Mouse (Mus musculus): Measurements from ENCODE around the gene Golt1b. TPM values are rescaled to one million over a fixed set of nuclear protein-coding genes. Genes with fewer than 3 reads are reported as not detected.
A peak's percentile ranks its signal among the peaks of the same experiment; 100 is the strongest.
"Not testable (repeated sequence)": the region's sequence is repeated elsewhere in the genome, so short reads cannot be mapped to it uniquely, and the experiment has no call there.

The Golt1b gene
- polyA plus RNA-seq (2015; fragmentation: Nextera tagmentation; extraction: Ambion mirVana): 83.2 and 88.5 TPM in 2 replicates

DNA sequence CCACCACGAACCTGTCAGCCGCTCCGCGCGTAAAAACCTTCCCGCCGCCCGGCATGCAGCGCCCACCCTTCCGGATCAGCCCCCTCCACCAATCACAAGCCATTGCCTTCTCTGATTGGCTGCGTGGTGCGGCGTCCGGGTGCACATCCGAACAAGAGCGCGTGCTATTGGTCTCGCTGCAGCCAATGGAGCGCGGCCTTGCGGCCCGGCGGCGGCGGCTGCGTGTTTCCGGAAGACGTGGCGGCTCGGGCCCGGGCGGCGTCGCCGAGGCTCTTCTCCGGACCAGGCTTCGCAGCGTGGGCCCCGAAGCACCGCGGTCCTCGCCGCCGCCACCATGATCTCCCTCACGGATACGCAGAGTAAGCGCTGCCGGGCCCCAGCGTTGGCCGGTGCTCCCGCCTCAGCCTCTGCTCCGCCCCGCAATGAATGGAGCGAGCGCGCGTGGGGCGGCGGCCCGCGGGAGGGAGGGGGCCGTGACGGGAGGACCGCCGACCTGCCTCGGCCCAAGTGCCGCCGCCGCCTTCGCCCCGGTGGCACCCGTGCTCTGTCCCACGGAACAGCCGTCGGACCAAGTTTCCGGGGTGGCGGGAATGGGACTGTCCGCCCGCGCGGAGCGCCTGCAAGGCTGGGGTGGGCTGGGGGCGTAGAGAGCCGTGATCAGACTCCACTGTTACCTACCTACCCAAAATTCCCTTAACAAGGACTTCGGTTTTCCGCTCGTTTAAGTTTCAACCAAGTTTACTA is at the start of gene Golt1b, which contains the start of gene Recql:
TSS of gene Golt1b (plus strand) at position 211 of the 744 bp plus-strand sequence.
TSS of gene Recql (minus strand) at position 77 of the 744 bp plus-strand sequence.
- peak; percentile 100 for ATAC-seq (ENCODE audit: low FRiP score)
- H3K9ac ChIP-seq: peak within 1 kb of the TSS; percentile 88
- H3K4me2 ChIP-seq: peak within 1 kb of the TSS; percentile 79
- 0 out of 2 replicates have a peak within 1 kb of the TSS, but pooled peaks have one; percentile 15 for H3K27ac ChIP-seq
- no peaks in the 10 kb centered on the region for H3K9me3 ChIP-seq
- H3K27me3 ChIP-seq: no peaks in the 10 kb centered on the region
- peak within 1 kb of the TSS; percentile 99 for H3K4me3 ChIP-seq
- under 1% methylated on average over 80 of the region's 87 CpGs for WGBS
- no peaks in the 10 kb centered on the region; the same call in 1 of the 2 replicates for H3K36me3 ChIP-seq
- H3K4me1 ChIP-seq (replicated peaks): peaks cover 26% of the 10 kb centered on the region

DNA sequence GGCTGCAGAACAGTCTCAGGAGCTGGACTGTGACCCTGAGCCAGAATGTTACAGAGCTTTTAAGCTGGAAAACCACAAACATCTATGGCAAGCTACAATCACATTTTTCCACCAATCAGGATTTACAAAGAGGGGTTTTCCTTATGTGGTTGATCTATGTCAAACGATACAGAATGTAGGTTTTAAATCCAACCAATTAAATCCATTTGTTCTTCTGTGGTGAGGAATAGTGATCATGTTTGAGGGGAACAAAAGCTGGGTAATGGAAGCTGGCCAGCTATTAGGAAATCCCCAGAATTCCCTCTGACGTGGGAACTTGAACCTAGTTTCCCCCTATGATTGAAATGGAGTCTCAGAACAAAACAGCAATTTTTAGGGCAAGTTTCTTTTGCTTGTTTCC is 48.1 kb upstream of the Golt1b start:
- no peak for ATAC-seq (ENCODE audit: low FRiP score)
- WGBS: 78% methylated on average over 2 of the region's 2 CpGs

DNA sequence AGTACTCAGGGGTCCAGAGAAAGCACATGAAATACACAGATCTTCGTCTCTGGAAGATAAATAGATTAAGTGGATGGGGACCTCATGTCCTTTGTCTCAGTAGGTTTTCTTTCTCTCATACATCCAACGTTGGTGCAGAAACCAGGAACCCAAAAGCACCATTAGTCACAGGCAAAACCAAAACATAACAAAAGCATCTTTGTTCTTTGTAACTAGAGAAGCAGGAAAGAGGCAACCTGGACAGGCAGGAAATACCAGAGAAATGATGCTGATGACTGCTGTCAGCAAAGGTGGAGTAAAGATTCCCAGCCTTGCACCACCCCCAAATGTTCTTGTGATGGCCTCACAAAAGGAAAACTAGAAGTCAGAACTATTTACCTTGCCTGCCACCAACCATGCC is 47.4 kb upstream of the Golt1b start:
- no peaks in the 10 kb centered on the region for H3K4me1 ChIP-seq (replicated peaks)
- no peak for ATAC-seq (ENCODE audit: low FRiP score)
- no peaks in the 10 kb centered on the region for H3K36me3 ChIP-seq
- WGBS: 51% methylated on average over 2 of the region's 2 CpGs
- H3K4me2 ChIP-seq: no peak overlapping the region
- no peaks in the 10 kb centered on the region for H3K9me3 ChIP-seq
- H3K27ac ChIP-seq: no peak overlapping the region
- no peak overlapping the region for H3K4me3 ChIP-seq
- no peaks in the 10 kb centered on the region for H3K27me3 ChIP-seq
- no peak overlapping the region for H3K9ac ChIP-seq

More for the DNA sequence above, 48.1 kb upstream of the Golt1b start:
- Histone ChIP-seq H3K36me3 (no peaks in the 10 kb centered on the region), H3K9me3 (no peaks in the 10 kb centered on the region), H3K4me3 (no peak overlapping the region), H3K4me2 (no peak overlapping the region), H3K27ac (no peak overlapping the region), H3K27me3 (no peaks in the 10 kb centered on the region), H3K9ac (no peak overlapping the region), H3K4me1 (replicated peaks) (no peaks in the 10 kb centered on the region)

- Histone ChIP-seq H3K4me3 (no peak overlapping the region), H3K9me3 (no peaks in the 10 kb centered on the region), H3K4me1 (replicated peaks) (peaks cover 10% of the 10 kb centered on the region), H3K27me3 (no peaks in the 10 kb centered on the region), H3K9ac (no peak overlapping the region), H3K4me2 (no peak overlapping the region), H3K27ac (no peak overlapping the region), H3K36me3 (peaks cover 6% of the 10 kb centered on the region)
- ATAC-seq (ENCODE audit: low FRiP score): no peak
- WGBS: 71% methylated on average over 2 of the region's 2 CpGs
These were observed 43.5 kb upstream of the Golt1b start for GRCm38 (mm10) chr6:142343561-142343960.

GRCm38 (mm10) chr6:142345440-142346038 is 41.5 kb upstream of the Golt1b start, which contains the start of gene Pyroxd1:
Gene Pyroxd1, plus strand, starts transcription at chr6:142345654.
- H3K4me3 ChIP-seq: peak within 1 kb of the TSS; percentile 73
- peak within 1 kb of the TSS; percentile 78 for H3K9ac ChIP-seq
- peak; percentile 95 for ATAC-seq (ENCODE audit: low FRiP score)
- no peaks in the 10 kb centered on the region for H3K27me3 ChIP-seq
- H3K36me3 ChIP-seq: peaks cover 24% of the 10 kb centered on the region
- WGBS: under 1% methylated on average over 48 of the region's 48 CpGs
- peak within 1 kb of the TSS; percentile 56 for H3K4me2 ChIP-seq
- peak within 1 kb of the TSS; percentile 88 for H3K27ac ChIP-seq
- H3K9me3 ChIP-seq: no peaks in the 10 kb centered on the region
- H3K4me1 ChIP-seq (replicated peaks): peaks cover 10% of the 10 kb centered on the region

DNA sequence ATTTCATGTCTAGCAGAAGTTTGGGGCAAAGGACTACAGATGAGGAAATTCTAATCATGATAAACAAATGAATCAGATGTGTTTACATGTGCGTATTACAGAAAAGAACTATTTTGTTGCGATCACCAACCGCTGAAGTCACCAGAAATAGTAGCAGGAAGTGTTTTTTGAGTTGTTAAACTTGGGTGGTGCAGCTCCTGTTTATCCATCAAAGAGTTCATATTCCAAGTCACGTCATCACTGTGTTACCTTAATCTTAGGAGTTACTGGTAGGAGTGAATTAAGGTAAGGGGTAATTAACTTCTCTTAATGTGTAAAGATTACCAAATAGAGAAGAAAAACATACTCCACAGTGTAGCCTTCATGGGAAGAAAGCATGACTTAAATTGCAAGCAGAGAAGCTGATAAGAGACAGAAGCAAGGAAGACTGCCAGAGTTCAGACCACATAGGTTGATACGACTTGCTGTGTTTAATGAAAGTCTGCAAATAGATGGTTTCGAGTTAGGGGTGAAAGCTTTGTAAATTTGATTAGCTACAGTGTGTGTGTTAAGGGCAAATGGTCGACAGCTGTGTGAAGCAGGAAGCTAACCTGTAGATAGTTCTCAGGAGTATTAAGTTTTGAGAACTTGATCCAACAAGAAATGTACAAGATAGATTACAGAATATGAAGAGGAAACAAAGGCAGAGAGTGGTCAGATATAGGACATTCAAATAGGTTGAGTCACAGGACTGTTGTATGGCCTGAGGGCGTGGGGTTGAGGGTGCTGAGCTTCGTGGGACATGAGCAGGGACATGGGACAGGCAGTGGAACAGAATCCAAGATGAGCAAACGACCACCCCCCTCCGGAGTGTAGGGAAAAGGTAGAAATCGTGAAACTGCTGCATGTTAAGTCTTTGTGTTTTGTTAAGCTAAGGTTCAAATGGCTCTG is 40.6 kb upstream of the Golt1b start:
- H3K4me1 ChIP-seq (replicated peaks): peaks cover 10% of the 10 kb centered on the region
- peak overlapping the region; percentile 56 for H3K4me2 ChIP-seq
- no peaks in the 10 kb centered on the region for H3K9me3 ChIP-seq
- H3K4me3 ChIP-seq: peak overlapping the region; percentile 73
- ATAC-seq (ENCODE audit: low FRiP score): no peak
- H3K27me3 ChIP-seq: no peaks in the 10 kb centered on the region
- peak overlapping the region; percentile 78 for H3K9ac ChIP-seq
- WGBS: 69% methylated on average over 12 of the region's 12 CpGs
- peaks cover 33% of the 10 kb centered on the region for H3K36me3 ChIP-seq
- no peak overlapping the region for H3K27ac ChIP-seq

- Histone ChIP-seq H3K27ac (no peak overlapping the region), H3K27me3 (no peaks in the 10 kb centered on the region), H3K9me3 (no peaks in the 10 kb centered on the region), H3K9ac (no peak overlapping the region), H3K4me2 (no peak overlapping the region), H3K36me3 (peaks cover 45% of the 10 kb centered on the region), H3K4me1 (replicated peaks) (peaks cover 10% of the 10 kb centered on the region), H3K4me3 (no peak overlapping the region)
- WGBS: 81% methylated on average over 11 of the region's 11 CpGs
- ATAC-seq (ENCODE audit: low FRiP score): no peak
These were observed 39.3 kb upstream of the Golt1b start for GRCm38 (mm10) chr6:142347431-142348385.

GRCm38 (mm10) chr6:142352099-142352498 is 34.9 kb upstream of the Golt1b start:
- not testable (repeated sequence) for H3K4me2 ChIP-seq; H3K4me3 ChIP-seq; H3K27me3 ChIP-seq; H3K9ac ChIP-seq; H3K9me3 ChIP-seq; H3K4me1 ChIP-seq (replicated peaks); H3K27ac ChIP-seq; ATAC-seq (ENCODE audit: low FRiP score)
- H3K36me3 ChIP-seq: peaks cover 79% of the 10 kb centered on the region
- 88% methylated on average over 3 of the region's 3 CpGs for WGBS

DNA sequence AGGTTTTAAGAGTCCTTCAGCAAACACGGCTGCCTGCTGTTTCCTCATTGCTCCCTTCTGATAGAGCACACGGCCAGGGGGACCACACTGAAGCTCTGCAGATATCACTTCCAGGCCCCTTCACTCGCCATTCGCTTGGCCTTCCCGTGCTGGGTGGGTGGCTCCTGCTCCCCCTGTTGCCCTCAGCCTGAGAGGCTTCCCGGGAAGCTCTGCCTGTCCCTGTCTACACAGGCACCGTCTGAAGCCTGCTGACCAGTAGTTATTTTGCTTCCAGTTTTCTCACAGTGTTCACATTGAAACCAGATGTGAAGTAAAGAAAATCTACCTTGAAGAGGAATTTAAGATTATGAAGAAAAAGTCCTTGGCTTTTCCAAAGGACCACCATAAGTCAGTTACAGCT is 29.9 kb upstream of the Golt1b start:
- Histone ChIP-seq H3K27me3 (no peaks in the 10 kb centered on the region), H3K9ac (no peak overlapping the region), H3K4me3 (no peak overlapping the region), H3K27ac (no peak overlapping the region), H3K4me1 (replicated peaks) (no peaks in the 10 kb centered on the region), H3K9me3 (no peaks in the 10 kb centered on the region), H3K36me3 (peaks cover 87% of the 10 kb centered on the region), H3K4me2 (no peak overlapping the region)
- 79% methylated on average over 7 of the region's 7 CpGs for WGBS
- ATAC-seq (ENCODE audit: low FRiP score): no peak

DNA sequence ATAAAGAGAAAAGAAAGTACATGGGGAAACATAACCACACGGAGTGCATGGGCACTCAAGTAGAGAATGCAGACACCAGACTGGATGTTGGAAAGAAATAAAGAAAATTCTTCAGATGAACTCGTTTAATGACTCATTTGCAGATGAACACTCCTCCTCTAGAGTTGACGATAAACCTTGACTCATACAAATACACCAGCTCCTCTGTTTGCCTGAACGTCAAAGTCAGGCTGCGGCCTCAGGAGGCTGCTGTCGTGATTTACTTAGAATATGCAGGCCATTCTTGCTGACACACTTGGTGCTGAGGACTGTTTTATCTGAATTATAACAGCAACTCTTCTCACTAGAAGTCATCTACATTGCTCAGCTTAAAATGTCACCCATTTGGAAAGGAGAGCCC is 25.0 kb upstream of the Golt1b start:
- no peak overlapping the region for H3K4me3 ChIP-seq
- 97% methylated on average over 6 of the region's 6 CpGs for WGBS
- no peaks in the 10 kb centered on the region for H3K9me3 ChIP-seq
- H3K36me3 ChIP-seq: peaks cover 89% of the 10 kb centered on the region
- H3K27me3 ChIP-seq: no peaks in the 10 kb centered on the region
- no peak overlapping the region for H3K27ac ChIP-seq
- H3K9ac ChIP-seq: no peak overlapping the region
- ATAC-seq (ENCODE audit: low FRiP score): no peak
- no peak overlapping the region for H3K4me2 ChIP-seq
- H3K4me1 ChIP-seq (replicated peaks): no peaks in the 10 kb centered on the region

DNA sequence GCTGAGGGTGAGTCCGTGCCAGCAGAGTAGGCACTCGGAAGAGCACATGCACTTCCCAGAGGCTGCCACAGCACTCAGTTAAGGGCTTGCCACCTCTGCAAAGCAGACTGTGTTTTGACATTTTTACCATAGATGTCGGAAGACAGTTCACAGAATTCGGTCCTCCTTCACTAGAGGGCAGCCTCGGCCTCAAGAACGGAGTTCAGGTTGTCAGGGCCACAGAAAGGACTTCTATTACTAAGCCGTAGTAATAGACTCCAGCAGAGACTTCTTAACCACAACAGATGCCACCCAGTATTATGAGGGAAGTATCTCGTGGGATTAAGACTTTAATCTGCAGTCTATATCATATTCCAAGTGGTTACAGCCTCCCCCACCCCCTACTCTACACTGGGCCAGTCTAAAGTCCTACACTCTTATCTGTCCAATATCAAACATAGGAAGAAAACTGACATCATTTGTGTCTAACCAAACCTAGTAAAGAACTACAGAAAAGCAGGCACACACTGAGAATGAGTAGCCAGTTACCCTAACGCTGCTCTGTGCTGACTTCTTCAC is 23.9 kb upstream of the Golt1b start:
- Histone ChIP-seq H3K9me3 (no peaks in the 10 kb centered on the region), H3K4me1 (replicated peaks) (no peaks in the 10 kb centered on the region), H3K4me2 (no peak overlapping the region), H3K27ac (no peak overlapping the region), H3K9ac (no peak overlapping the region), H3K27me3 (no peaks in the 10 kb centered on the region), H3K4me3 (no peak overlapping the region), H3K36me3 (peaks cover 89% of the 10 kb centered on the region)
- no peak for ATAC-seq (ENCODE audit: low FRiP score)
- WGBS: 79% methylated on average over 9 of the region's 9 CpGs
